Mouse (Mus musculus) CD4-positive helper T cell, adult 2 months (primary cell): Measurements from ENCODE around the gene Asb8.

ENCODE experiments used
- DNase-seq: peaks from one replicate; pipeline ENCODE4 v3.0.0-alpha.2; 2012; ENCODE audit warnings: low read depth, missing footprints, low spot score

The Asb8 gene

DNA sequence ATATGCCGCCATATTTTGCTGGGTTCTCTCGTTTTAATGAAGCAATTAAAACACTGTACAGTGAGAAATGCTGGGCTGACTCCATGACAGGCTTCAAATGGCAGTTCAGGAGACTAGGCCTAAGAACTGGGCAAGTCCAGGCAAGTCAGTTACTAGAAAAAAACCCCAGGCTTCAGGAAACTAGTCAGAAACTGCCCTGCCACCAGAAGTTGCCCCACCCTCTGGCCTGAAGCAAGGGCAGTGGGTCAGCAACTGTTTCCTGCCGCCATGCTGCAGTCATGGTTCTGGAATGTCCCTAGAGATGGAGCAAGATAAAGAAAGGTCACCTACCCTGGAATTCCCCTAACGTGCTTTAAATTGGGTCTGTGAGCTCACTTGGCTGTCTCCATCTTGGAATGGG lies 9.5 kb downstream of the Asb8 start:
- no peak for DNase-seq

DNA sequence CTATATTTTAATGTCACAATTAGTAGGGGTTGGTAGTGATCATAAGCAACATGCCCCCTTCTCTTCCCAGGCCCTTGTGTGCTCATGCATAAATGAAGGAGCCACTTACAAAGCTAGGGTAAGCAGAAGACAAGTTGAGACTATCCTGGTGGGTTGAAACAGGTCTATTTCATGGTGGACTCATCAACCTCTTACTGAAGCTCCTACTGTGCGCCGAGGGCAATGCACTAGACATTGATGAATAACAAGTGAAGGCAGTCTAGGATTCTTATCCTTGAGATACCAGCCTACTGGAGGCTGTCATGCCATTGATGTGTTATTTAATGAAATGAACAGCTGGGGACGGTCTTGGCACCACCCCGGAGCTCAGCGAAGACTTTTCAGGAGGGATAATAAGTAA lies 10.2 kb downstream of the Asb8 start:
- DNase-seq, result no peak

DNA sequence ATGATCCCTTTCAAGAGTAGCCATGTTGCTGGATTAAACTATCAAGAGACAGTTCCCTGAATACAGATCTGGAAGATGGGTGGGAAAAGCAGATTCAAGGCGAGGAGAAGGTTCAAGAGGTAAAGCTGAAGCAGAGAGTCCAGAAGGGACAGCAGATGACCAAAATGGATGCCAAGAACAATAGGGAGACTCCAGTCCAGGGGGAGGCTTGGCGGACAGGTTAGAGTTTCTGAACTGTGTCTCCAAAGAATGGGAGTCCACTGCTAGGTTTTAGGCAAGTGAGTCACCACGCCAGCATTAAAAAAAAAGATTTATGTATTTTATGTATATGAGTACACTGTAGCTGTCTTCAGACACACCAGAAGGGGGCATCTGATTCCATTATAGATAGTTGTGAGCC lies 10.8 kb downstream of the Asb8 start:
- DNase-seq, result no peak

DNA sequence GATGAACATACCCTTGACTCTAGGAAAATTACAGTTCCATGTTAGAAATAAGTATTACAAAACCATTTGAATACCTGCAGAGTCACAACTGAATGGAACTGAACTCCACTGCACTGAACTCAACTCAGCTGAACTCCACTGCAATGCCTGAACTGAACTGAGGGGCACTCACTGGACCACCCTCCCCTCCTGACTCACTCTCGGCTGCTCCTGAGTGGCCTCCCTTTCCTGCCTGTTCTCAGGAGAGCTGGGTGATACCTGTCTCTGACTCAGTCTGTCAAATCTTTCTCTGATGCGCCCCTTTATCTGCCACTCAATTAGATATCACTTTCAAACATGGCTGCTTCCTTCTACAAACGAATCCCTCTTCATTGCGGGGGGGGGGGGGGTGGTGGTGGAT lies 11.3 kb downstream of the Asb8 start:
- no peak for DNase-seq

DNA sequence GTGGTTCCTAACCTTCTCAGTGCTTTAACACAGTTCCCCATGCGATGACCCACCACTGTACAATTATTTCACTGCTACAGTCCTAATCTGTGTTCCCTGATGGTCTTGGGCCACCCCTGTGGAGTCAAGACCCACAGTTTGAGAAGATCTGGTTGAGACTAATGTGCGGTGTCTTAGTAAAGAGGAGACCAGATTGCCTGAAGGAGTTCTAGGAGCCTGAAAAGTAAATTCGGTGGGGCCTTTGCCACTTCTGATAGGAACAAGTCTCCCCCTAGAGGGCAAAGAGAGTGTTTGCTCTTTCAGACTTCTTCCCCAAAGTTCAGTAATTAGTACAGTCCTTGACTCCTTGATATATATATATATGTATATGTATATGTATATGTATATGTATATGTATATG lies 11.8 kb downstream of the Asb8 start:
- DNase-seq, result peak; percentile 61

DNA sequence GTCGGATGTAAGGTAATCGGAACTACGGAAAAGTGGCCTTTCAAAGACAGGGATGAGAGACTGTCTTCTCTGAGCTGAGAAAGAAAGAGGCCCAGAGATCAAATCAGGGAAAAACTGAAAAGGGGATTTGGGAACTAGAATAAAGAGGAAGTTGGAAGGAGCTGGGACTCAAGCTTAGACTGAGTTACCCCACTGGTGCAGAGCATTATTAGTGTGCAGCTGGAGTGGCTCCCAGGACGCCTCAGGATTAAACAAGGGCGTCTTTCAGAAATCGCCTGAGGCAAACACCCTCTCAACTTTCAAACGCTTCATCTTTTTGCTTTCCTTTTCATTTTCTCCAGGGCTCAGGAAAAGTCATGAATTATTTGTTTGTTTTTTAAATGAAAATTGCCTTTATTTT lies 12.5 kb downstream of the Asb8 start:
- DNase-seq, result no peak

DNA sequence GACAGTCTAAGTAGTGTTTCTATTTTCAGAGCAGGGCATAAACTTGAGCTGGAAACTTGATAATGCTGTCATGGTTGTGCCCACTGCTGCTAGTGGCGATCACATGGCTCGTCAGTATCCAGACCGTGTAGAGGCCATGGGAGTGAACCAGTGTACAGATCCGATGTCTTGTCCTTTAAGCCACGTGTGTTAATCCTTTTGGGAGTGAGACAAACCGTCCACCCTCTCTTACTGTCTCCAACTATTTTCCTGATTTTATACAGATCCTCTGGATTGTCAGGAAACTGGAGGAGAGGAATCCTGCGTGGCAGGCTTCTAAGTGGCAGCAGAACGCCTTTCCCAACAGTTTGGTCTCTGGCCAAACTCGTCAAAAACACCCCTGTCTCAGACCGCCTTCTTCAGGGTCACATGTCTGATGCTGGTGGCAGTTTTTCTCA lies 16.2 kb downstream of the Asb8 start:
- DNase-seq, result no peak

DNA sequence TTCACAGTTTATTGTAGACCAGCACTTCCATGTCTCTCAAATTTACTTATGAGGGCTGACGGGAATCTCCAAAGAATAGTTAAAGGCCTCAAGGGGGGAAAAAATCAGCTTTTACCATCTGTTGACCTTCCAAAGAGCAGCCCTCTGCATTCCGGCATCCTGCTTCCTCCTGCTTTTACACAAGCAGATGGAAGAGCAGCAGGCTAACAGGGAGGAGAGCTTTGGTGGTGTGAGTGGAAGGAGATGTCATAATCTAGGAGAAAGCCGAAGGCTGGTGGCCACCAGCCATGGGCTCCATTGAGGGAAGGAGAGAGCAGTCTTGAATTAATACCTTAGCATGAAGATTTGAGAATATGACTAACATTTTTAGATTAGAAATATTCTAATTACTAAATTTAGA lies 17.1 kb downstream of the Asb8 start:
- no peak for DNase-seq

DNA sequence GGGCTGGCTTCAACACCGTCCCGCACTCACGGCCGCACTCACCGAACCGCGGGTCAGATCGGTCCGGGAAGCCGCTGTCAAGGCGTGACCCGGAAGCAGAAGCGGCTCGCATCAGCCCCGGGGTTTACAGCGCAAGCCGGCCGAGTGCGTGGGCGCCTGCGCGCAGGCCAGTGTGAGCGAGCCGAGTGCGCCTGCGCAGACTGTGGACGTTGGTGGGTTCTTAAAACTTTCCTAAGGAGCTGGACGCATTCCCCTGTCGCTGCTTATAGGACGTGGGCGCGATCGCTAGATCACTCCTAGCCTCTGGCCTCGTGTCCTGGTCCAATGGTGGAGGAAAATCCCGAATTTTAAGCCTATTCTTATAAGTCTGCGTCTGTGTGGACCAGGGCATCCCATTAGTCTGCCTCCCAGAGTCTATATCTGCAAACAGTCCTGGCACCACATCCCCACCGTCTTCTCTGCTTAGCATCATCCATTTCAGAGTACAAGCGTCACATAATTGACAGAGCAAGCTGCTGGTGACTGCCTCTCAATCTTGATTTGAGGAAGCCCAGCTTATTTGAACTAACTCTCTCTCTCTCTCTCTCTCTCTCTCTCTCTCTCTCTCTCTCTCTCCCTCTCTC lies 19.8 kb downstream of the Asb8 start:
- peak; percentile 94 for DNase-seq

DNA sequence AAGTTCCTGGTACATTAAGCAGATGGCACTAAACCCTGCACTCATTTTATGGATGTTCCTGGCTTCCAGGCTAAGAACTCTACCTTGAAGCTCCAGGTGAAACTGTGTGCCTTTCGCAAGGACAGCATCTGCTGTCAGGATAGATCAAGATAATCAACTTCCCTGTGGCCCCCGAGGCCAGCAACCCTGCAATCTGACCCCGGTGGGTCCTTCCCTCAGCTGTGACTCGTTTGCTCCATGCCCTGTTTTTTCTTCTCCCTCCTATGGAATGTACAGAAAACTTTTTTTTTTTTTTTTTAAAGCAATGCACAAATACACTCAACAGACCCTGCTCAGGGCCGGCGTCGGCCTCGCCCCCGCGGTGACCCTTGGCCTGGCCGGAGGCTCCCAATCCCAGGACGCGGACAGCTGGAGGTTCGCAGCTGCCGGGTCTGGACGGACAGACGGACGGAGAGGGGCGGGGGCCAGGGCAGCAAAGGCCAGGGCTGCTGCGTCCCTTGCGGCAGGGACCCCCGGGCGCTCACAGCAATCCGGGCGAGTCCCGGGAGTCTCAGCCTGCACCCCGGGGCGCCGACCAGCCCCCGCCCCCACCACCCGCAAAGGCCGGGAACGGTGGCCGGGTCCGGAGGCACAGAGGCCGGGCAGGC lies 20.4 kb downstream of the Asb8 start:
- no peak for DNase-seq

DNA sequence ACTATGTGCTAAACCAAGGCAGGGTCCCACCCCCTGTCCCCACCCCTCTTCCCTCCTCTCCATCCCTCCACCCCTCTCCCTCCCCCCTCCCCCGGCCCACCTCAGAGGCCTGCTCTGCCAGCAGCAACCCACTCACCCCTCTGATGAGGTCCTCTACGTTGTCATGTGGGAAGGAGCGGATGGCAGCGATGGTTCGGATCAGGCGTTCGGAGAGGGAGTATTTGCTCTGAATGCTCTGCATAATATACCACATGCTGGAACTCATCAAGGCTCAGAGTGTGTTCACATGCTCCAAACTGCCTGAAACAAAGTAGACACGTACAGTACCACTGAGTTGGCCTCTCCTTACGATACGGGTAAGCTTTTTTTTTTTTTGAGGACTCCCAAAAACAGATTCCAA lies 22.9 kb downstream of the Asb8 start:
- DNase-seq, result no peak

DNA sequence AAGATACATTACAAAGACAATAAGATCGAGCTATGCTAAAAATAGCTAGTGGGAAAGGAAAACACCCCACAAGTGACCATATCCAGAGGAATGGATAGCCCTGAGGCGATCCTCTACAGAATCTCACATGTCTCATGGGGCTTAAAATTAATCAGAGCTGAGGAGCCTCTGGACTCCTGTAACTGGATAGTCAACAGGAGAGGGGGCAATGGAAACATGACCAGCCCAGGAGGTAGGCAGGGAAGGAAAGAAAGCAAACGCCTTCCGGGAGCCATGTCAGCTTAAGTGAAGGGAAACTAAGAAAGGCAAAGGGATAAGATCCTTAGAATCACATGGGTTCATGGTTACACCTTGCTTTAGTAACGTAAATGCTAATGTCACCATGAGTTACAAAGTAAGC lies 24.6 kb downstream of the Asb8 start:
- no peak for DNase-seq

DNA sequence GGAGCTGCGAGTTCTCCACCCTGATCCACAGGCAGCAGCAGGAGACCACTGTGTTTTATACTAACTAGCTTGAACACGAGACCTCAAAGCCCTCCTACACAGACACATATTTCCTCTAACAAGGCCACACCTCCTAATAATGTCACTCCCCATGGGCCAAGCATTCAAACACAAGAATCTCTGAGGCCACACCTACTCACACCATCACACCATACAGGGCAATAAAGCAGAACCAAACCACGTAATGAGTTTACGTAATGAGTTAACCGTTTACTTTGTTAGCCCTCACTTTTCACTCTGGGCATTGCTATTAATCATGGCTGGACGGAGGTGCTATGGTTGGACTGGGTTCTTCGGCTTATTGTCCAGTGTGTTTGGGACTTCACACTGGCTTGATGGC lies 25.7 kb downstream of the Asb8 start:
- no peak for DNase-seq

DNA sequence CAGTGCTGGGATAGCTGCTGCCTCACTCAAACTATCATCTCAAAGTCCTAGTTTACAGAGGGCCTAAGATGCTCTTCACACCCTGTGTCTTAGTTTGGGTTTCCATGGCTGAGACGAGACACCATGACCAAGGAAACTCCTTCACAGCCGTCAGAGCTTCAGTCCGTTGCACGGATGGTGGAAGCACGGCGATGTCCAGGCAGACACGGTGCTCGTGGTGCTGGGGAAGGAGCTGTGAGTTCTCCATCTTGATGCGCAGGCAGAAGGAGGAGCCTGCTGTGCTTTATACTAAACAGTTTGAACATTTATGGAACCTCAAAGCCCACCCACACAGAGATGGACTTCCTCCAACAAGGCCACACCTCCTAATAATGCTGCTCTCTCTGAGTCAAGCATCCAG lies 28.6 kb downstream of the Asb8 start:
- DNase-seq, result no peak

DNA sequence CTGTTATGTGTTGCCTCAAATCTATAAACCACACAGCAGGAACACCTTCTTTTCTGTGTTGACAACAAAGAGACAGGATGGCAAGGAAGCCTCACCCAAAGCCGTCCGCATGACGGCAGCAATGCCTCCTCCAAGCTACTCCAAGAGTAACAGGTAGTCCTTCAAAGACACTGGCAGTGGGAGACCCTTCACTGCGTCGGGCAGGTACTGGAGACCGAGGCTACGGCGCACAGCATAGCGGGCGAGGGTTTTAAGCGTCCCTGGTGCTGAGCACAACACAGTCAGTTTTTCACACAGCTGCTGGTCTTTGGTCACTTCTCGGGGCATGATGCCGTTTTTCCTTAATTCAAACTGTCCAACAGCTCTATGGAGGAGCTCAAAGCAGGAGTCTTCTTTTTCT lies 29.8 kb downstream of the Asb8 start:
- no peak for DNase-seq

DNA sequence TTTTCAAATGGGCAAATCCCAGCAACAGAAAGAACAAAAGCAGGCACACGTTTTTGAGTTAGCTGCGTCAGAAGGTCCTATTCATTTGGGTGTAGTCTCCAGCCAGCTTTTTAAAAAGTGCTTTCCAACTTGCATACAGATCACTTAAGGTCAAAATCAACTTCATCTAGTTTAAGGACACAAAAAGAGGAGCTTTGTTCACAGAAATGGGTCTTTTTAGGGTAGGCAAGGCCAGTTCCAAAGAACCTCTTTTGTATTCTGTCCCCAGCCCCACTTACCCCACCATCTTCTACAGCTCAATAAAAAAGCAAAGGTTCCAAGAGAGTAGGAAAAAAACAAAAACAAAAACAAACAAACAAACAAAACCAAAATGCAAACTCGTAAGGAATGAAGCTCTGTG lies 30.8 kb downstream of the Asb8 start:
- no peak for DNase-seq

DNA sequence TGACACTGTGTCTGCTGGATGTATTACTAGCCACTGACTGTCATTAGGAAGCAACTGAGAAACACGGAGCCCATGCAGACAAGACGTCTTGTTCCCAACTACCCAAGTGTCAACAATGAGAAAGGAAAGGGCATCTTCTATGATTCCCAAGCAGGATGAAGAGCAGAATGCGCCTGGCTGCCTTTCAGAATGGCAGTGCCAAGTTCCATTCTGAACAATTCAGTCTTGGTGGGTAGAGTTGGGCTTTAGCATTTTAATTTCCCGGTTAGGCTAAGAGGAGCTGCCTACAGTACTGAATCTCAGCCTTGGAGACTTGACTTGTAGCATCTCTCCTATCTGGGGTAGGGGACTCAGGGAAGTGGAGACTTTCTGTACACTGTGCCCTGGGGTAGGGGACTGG lies 31.4 kb downstream of the Asb8 start:
- DNase-seq, result no peak

DNA sequence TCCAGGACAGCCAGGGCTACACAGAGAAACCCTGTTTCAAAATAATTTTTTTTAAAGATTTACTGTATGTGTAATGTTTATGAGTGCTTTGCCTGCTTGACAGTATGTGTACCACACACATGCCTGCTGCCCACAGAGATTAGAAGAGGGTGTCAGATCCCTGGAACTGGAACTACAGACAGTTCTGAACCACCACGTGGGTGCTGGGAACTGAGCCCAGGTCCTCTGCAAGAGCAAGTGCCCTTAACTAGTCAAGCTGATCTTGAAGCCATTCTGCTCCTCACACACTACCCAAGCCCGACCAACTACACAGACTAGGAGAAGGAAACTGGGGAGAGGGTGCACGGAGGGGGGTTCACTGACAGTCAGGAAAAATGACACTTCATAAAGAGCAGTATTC lies 32.0 kb downstream of the Asb8 start:
- no peak for DNase-seq

DNA sequence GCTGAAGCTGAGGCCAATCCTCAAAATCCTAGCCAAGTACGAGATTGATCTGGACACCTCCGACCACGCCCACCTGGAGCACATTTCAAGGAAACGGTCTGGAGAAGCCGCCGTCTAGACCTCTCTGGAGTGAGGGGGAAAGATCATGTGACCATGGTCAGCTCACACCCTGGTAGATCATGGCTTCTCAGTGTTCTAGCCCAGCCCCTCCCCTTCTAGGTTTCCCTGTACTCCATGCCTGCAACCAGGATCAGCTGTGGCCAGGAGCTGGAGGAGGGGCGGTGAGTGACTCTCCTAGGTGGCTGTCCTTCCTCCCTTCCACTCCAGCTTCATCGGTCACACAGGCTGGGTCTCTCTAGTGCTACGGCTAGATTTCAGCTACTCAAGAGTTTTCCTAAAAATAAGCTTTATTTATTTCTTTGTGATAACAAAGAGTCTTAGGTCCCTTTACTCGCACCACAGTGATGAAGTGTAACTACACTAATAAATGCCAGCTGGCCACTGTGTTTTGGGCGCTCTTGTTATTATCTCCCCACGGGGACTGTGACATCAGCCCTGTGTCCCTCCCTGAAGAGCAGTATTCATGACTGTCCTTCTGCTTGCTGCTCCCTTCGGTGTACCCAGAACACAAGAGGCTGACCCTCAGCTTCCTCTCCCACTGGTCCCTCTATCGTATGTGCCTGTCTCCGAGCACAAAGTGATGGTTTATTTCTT lies 33.3 kb downstream of the Asb8 start:
- DNase-seq, result no peak

DNA sequence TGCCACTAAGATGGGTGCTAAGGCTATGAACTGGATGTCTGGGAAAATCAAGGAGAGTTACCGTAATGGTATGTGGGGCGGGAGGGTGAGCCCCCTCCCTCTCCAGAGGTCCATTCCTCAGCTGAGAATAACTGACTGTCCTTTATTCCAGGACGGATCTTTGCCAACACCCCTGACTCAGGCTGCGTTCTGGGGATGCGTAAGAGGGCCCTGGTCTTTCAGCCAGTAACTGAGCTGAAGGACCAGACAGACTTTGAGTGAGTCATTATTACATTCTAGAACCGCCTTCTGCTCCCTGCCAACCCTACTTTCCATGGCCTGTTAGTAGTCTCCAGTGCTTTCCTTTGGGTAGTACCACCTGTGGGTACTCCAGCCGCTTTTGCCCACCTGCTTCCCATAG lies 34.0 kb downstream of the Asb8 start:
- no peak for DNase-seq

DNA sequence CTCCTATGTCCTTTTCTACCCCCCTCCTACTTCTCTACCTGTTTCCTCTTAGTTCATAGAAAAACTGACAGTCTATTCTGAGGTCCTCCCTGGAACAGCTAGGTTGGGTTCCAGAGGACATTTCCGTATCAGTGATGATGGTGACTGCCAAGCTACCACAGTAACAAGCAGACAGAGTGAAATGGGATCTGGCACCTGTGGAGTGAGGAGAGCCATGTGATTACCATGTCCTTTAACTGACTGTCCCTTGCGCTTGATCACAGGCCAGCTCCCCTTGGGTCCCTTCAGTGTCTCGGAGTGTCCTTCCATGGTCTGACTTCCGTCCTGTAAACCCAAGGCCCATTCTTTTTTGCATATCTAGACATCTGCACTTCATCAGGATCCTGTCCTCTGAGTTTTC lies 34.4 kb downstream of the Asb8 start:
- no peak for DNase-seq

DNA sequence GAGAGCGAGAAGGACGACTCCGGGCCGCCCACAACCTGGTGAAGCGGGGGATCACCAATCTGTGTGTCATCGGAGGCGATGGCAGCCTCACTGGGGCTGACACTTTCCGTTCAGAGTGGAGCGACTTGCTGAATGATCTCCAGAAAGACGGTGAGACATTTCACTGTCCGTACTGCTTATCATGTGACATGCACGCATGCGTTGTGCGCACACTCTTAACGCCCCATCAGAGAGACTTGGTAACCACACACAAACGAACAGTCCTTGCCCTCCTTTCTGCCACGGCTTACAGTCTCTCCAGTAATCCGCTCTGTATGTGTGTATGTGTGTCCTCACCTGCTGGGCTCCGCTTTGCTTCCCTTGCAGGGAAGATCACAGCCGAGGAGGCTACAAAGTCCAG lies 44.6 kb downstream of the Asb8 start:
- no peak for DNase-seq

DNA sequence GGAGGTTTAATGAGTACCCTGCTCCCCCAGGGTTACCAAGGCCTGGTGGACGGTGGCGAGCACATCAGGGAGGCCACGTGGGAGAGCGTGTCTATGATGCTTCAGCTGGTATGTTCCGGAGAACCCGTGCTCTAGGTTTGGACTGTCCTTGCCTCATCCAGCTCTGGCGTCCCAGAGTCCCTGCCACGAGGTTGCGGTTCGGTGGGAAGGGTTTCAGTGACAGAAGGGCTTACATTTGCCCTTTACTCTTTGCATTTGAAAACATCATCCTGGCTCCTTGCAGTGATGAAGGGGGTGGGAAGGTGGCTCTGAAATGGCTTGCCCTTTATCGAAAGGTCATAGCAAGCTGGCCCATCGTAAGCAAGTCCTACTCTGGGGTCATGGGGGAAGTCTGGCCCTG lies 46.1 kb downstream of the Asb8 start:
- DNase-seq, result no peak
